Mouse (Mus musculus): ENCODE measurements around the gene Ifih1. TPM values are rescaled to one million over a fixed set of nuclear protein-coding genes. Genes with fewer than 3 reads are reported as not detected.

Ifih1 gene
- polyA plus RNA-seq (2014; fragmentation: Illumina TruSeq; extraction: RNeasy Lipid Tissue Mini Kit (QIAGEN cat#74804); ENCODE audit: low read depth, low replicate concordance) = 119 TPM

DNA sequence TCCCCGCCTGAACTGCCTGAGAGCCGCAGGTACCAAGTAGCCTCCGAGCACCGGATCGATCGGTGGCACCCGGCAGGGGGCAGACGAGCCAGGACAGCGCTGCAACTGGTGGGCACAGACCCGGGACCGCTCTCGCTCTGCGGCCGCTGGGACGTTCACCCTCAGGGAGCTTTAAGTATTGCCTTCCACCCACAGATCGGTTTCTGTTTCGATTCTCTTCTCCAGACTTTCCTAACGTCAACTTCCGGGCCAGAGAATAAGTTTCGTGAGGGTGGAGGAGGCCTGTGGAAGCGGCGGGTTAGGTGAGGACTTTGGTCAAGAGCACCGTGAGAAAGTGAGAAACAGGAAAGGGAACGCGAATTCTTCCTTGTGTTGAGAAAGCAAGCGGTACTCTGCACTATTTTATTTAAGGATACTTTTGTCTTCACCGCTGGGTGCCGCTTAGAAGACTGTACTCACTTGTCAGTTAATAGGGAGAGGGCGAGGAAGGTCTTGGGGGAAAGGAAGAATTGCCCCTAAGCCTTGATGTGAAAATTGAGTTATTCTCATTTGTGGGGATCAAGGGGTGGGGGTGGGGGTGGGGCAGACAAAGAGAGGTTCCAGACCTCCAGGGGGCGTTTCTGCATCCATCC is at the start of gene Ifih1:
Gene Ifih1 (minus strand): TSS at position 242 of the 632 bp plus-strand sequence.

DNA sequence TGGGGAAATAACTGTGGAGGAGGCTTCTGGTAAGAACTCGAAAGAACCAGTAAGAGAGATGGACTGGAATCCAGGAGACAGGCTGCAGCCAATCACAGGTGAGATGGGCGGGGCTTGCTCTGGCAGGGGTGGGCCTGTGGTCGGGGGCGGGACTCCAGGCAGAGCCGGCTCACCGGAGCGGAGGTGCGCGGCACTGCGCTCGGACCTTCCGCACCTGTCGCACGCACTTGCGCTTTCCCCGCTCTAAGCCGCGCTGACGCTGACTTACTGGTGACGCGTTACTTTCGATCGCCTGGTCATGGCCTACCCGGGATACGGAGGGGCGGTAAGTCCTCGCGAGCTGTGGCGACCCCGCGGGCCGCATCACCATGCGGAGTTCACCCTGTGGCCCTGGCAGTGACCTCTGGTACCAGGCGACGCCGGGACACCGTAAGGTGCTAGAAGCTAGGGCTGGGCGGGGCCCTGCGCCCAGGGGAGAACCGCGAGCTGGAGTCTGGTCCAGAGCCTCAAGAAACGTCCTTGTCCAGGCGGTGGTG is 18.1 kb upstream of the Ifih1 start, which contains the start of gene Gca:
Gene Gca (plus strand): TSS at position 151 of the 536 bp plus-strand sequence.

DNA sequence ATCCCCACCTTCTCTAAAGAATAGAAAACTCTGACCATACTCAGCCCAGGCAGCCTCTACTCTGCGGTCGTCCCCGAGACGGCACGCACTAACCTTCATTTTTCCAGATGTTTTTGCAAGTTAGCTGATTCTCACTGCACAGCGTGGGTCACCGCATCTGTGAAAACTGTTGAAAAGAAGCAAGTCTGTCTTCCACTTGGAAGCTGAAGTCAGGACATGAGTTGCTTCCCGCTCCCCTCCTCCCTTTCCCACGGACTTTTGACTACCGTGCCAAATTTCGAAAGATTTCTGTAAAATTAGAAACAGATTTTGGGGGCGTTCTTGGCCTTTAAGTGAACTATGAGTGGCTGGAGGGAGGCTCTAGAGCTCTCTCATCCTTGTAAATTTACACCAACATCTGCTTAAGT is 72.3 kb downstream of the Ifih1 start, which contains the start of gene Fap:
Gene Fap (minus strand): TSS at position 323 of the 407 bp plus-strand sequence.

Other genes starting within 250 kb of the Ifih1 start
- 104 TPM for gene Dpp4, start 234.0 kb downstream of the Ifih1 start, polyA plus RNA-seq (2014; fragmentation: Illumina TruSeq; extraction: RNeasy Lipid Tissue Mini Kit (QIAGEN cat#74804); ENCODE audit: low read depth, low replicate concordance)
- gene Gcg, start 162.6 kb downstream of the Ifih1 start, polyA plus RNA-seq (2014; fragmentation: Illumina TruSeq; extraction: RNeasy Lipid Tissue Mini Kit (QIAGEN cat#74804); ENCODE audit: low read depth, low replicate concordance) = 271 TPM
- gene Fap, start 72.2 kb downstream of the Ifih1 start, polyA plus RNA-seq (2014; fragmentation: Illumina TruSeq; extraction: RNeasy Lipid Tissue Mini Kit (QIAGEN cat#74804); ENCODE audit: low read depth, low replicate concordance) = 18.9 TPM
- 67.5 TPM for gene Gca, start 18.0 kb upstream of the Ifih1 start, polyA plus RNA-seq (2014; fragmentation: Illumina TruSeq; extraction: RNeasy Lipid Tissue Mini Kit (QIAGEN cat#74804); ENCODE audit: low read depth, low replicate concordance)

Data from sigmoid colon, adult 10 weeks (tissue).